Comparison of ENCODE assay signal across 8 mouse cellular contexts in genomic region chr12:98779148-98779547, GRCm38 (mm10). TPM values are rescaled to one million over a fixed set of nuclear protein-coding genes. Genes with fewer than 3 reads are reported as not detected.
DNase-seq lines count a peak whose midpoint lies in the region; ATAC-seq and TF ChIP-seq lines count a peak whose summit lies in the region.

No protein-coding gene starts in this region.

- H3K4me2 ChIP-seq in lung, postnatal 0 days (replicated peaks; ENCODE audit: low read depth, low read length), result no peak overlapping the region

- WGBS in heart, adult 2 months, result 75% methylated on average over 4 of the region's 4 CpGs
- 81% methylated on average over 4 of the region's 4 CpGs for WGBS in lung, postnatal 0 days

- no peak for ATAC-seq in lung, postnatal 0 days

- no peak for DNase-seq in heart, adult 2 months
- DNase-seq in heart, adult 9 months (ENCODE audit: low spot score in 2 of 2), result no peak
- peak; percentile 21 for DNase-seq in urinary bladder, postnatal 14 days (ENCODE audit: low spot score)
- no peak for DNase-seq in urinary bladder, postnatal 25 days (ENCODE audit: low spot score)
- peak; percentile 19 for DNase-seq in lung, postnatal 0 days (ENCODE audit: low spot score)
- no peak for DNase-seq in c-Kit-positive CD71-positive TER-119-positive erythroid progenitor cells, embryonic 14.5 days (ENCODE audit: low spot score)
- no peak for DNase-seq in ovary, postnatal 36 days (ENCODE audit: low spot score)

- H3K27me3 ChIP-seq in heart, adult 2 months (ENCODE audit: control insufficient read depth, insufficient read depth, low read length), result no peaks in the 10 kb centered on the region
- no peaks in the 10 kb centered on the region for H3K27me3 ChIP-seq in lung, postnatal 0 days (replicated peaks; ENCODE audit: insufficient read depth, low read length)

- H3K4me1 ChIP-seq in heart, adult 2 months (ENCODE audit: control insufficient read depth, insufficient read depth, low read length), result no peaks in the 10 kb centered on the region
- H3K4me1 ChIP-seq in embryonic fibroblast, embryonic 13.5 days (ENCODE audit: control insufficient read depth, insufficient read depth, low read length), result no peaks in the 10 kb centered on the region
- no peaks in the 10 kb centered on the region for H3K4me1 ChIP-seq in lung, postnatal 0 days (ENCODE audit: insufficient read depth, low read depth, low read length)

- TF ChIP-seq CTCF in heart, adult 2 months (IDR thresholded peaks at IDR 0.05), result peak; percentile 73
- TF ChIP-seq CTCF in embryonic fibroblast, embryonic 13.5 days (IDR thresholded peaks at IDR 0.05; ENCODE audit: borderline replicate concordance, insufficient read depth, low read length), result peak; percentile 56; the same call in 1 of the 2 replicates
- TF ChIP-seq CTCF in lung, postnatal 0 days (IDR thresholded peaks at IDR 0.05), result peak; percentile 62

- no peak overlapping the region for H3K27ac ChIP-seq in heart, adult 2 months
- H3K27ac ChIP-seq in embryonic fibroblast, embryonic 13.5 days (ENCODE audit: insufficient read depth, low read length), result no peak overlapping the region
- no peak overlapping the region for H3K27ac ChIP-seq in lung, postnatal 0 days (ENCODE audit: low read length)

- intact Hi-C loops in heart, adult 2 months (cut with DNase I), result no loop called here

- no peak for TF ChIP-seq EP300 in heart, adult 2 months (IDR thresholded peaks at IDR 0.05; ENCODE audit: insufficient read depth, low read depth, low read length)
- TF ChIP-seq EP300 in lung, postnatal 0 days (IDR thresholded peaks at IDR 0.05), result no peak

- H3K4me3 ChIP-seq in heart, adult 2 months, result no peak overlapping the region
- no peak overlapping the region for H3K4me3 ChIP-seq in embryonic fibroblast, embryonic 13.5 days (ENCODE audit: insufficient read depth, low read length)
- H3K4me3 ChIP-seq in lung, postnatal 0 days (ENCODE audit: low read depth, low read length), result no peak overlapping the region

- no peaks in the 10 kb centered on the region for H3K9me3 ChIP-seq in lung, postnatal 0 days (ENCODE audit: low read length)

- no peak overlapping the region for H3K9ac ChIP-seq in heart, adult 2 months (ENCODE audit: low read depth, low read length)
- no peak overlapping the region for H3K9ac ChIP-seq in lung, postnatal 0 days (replicated peaks; ENCODE audit: low read depth)

- H3K79me2 ChIP-seq in heart, adult 2 months (replicated peaks; ENCODE audit: control insufficient read depth, insufficient read depth, low read length), result no peaks in the 10 kb centered on the region

- no peak for TF ChIP-seq POLR2A in heart, adult 2 months (IDR thresholded peaks at IDR 0.05; ENCODE audit: insufficient read depth, low read depth, low read length)
- TF ChIP-seq POLR2A in embryonic fibroblast, embryonic 13.5 days (IDR thresholded peaks at IDR 0.05; ENCODE audit: low read depth, low read length), result no peak

- H3K36me3 ChIP-seq in heart, adult 2 months (ENCODE audit: control insufficient read depth, insufficient read depth, low read length), result peaks cover 6% of the 10 kb centered on the region
- peaks cover 28% of the 10 kb centered on the region for H3K36me3 ChIP-seq in lung, postnatal 0 days (ENCODE audit: insufficient read depth, low read length)

RNA-seq across cellular contexts. Expression of gene Zc3h14, which starts 32.4 kb away (rescaled TPM):
- 10 to 100 TPM; 59.6 to 60.1 TPM for total RNA-seq in heart, adult 2 months (2021)
- polyA plus RNA-seq in heart, adult 2 months (2012; rRNA removed), result 57.0 and 92.9 TPM in 2 replicates
- 130 and 161 TPM in 2 replicates for polyA plus RNA-seq in embryonic fibroblast, embryonic 13.5 days (2011; ENCODE audit: insufficient read length, low read depth, missing spikeins)
- polyA plus RNA-seq in lung, postnatal 0 days (2015; fragmentation: Nextera tagmentation; extraction: Ambion mirVana), result 61.7 and 64.5 TPM in 2 replicates

RNA-seq across cellular contexts. Expression of gene Ptpn21, which starts 41.9 kb away (rescaled TPM):
- total RNA-seq in heart, adult 2 months (2021), result 10 to 100 TPM; 29.1 to 29.3 TPM
- polyA plus RNA-seq in heart, adult 2 months (2012; rRNA removed), result 19.4 and 24.7 TPM in 2 replicates
- 22.5 and 27.4 TPM in 2 replicates for polyA plus RNA-seq in embryonic fibroblast, embryonic 13.5 days (2011; ENCODE audit: insufficient read length, low read depth, missing spikeins)
- 10.0 and 10.3 TPM in 2 replicates for polyA plus RNA-seq in lung, postnatal 0 days (2015; fragmentation: Nextera tagmentation; extraction: Ambion mirVana)

Comparison
In these comparisons a context has a peak if more than half of its experiments do, and no peak if none do; other contexts are left out.
1. DNase-seq: peak in urinary bladder, postnatal 14 days (single experiment) and lung, postnatal 0 days (single experiment); none in heart, adult 2 months (0 of 2), heart, adult 9 months (0 of 2), urinary bladder, postnatal 25 days (single experiment), c-Kit-positive CD71-positive TER-119-positive erythroid progenitor cells, embryonic 14.5 days (single experiment) and ovary, postnatal 36 days (single experiment).
2. Peak in every context shown above with its lines, with median percentiles within 50 percentile points of each other: CTCF ChIP-seq.